In the genomic region with DNA sequence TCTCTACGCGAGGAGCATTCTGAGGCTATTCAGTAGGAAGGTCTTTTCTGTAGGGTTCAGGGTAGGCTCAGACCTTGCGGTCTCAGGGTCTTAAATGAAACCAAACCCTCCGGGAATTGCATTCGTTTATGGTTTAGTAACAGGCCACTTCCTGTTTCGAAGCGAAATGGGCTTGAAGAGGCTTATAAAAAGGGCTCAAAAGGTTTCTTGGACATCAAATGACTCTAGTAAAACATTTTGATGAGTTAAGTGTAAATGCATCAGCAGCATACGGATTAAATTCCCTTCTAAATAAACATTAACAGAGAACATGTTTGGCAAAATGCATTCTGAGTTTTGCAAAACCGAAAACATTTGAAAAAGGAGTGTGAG, we compare ENCODE assay signal across 15 mouse cellular contexts.
DNase-seq lines count a peak whose midpoint lies in the region; ATAC-seq and TF ChIP-seq lines count a peak whose summit lies in the region.
"Had no signal": no experiment of that assay in that cellular context is flagged by ENCODE, and none has a peak within 500 bp of the region (broad histone marks: within the 10 kb centered on the region; RNA-seq: fewer than 3 reads in every experiment).

No protein-coding gene starts in this region.

- H3K9ac ChIP-seq in lung, embryonic 15.5 days, result no peak overlapping the region
- no peak overlapping the region for H3K9ac ChIP-seq in lung, postnatal 0 days (replicated peaks; ENCODE audit: low read depth)
- no peak overlapping the region for H3K9ac ChIP-seq in limb, embryonic 14.5 days (ENCODE audit: low read depth, low read length, severe bottlenecking)
- H3K9ac ChIP-seq: heart, embryonic 13.5 days; hindbrain, embryonic 15.5 days; liver, postnatal 0 days had no signal

- no peak for ATAC-seq in lung, embryonic 15.5 days (ENCODE audit: borderline replicate concordance, extremely low read depth, low FRiP score, low TSS enrichment)
- no peak for ATAC-seq in lung, postnatal 0 days
- ATAC-seq in limb, embryonic 14.5 days (ENCODE audit: low FRiP score, low read depth), result peak; percentile 46; the same call in 1 of the 2 replicates
- ATAC-seq: forebrain, embryonic 14.5 days; liver, postnatal 0 days had no signal

- no peak for TF ChIP-seq POLR2A in limb, embryonic 14.5 days (IDR thresholded peaks at IDR 0.05; ENCODE audit: borderline replicate concordance, extremely low read depth, insufficient read depth, insufficient read length)

- H3K27me3 ChIP-seq in lung, embryonic 15.5 days, result no peaks in the 10 kb centered on the region
- H3K27me3 ChIP-seq in lung, postnatal 0 days (replicated peaks; ENCODE audit: insufficient read depth, low read length), result no peaks in the 10 kb centered on the region
- H3K27me3 ChIP-seq in limb, embryonic 14.5 days (ENCODE audit: control insufficient read depth, insufficient read depth, low read length), result no peaks in the 10 kb centered on the region
- H3K27me3 ChIP-seq: heart, embryonic 13.5 days; hindbrain, embryonic 15.5 days had no signal

- H3K9me3 ChIP-seq in lung, embryonic 15.5 days, result no peaks in the 10 kb centered on the region
- H3K9me3 ChIP-seq in lung, postnatal 0 days (ENCODE audit: low read length), result no peaks in the 10 kb centered on the region
- no peaks in the 10 kb centered on the region for H3K9me3 ChIP-seq in limb, embryonic 14.5 days (ENCODE audit: control insufficient read depth, low read length)
- H3K9me3 ChIP-seq: heart, embryonic 13.5 days; hindbrain, embryonic 15.5 days; midbrain, embryonic 10.5 days had no signal

- peaks cover 13% of the 10 kb centered on the region for H3K4me1 ChIP-seq in lung, embryonic 15.5 days
- no peaks in the 10 kb centered on the region for H3K4me1 ChIP-seq in lung, postnatal 0 days (ENCODE audit: insufficient read depth, low read depth, low read length)
- H3K4me1 ChIP-seq in limb, embryonic 14.5 days (ENCODE audit: control insufficient read depth, insufficient read depth, low read length), result peaks cover 18% of the 10 kb centered on the region
- H3K4me1 ChIP-seq: heart, embryonic 13.5 days; hindbrain, embryonic 15.5 days; midbrain, embryonic 10.5 days had no signal

- intact Hi-C loops in gastrocnemius, adult 2 months (cut with DNase I), result no loop called here

- TF ChIP-seq CTCF in gastrocnemius, adult 2 months (IDR thresholded peaks at IDR 0.05), result no peak
- no peak for TF ChIP-seq CTCF in lung, postnatal 0 days (IDR thresholded peaks at IDR 0.05)

- no peak overlapping the region for H3K4me2 ChIP-seq in lung, embryonic 15.5 days
- H3K4me2 ChIP-seq in lung, postnatal 0 days (replicated peaks; ENCODE audit: low read depth, low read length), result no peak overlapping the region
- peak overlapping the region; percentile 21 for H3K4me2 ChIP-seq in limb, embryonic 14.5 days (replicated peaks; ENCODE audit: low read depth, low read length, severe bottlenecking)
- H3K4me2 ChIP-seq: heart, embryonic 13.5 days; hindbrain, embryonic 15.5 days had no signal

- WGBS in lung, embryonic 15.5 days, result 42% methylated on average over 9 of the region's 9 CpGs
- WGBS in lung, postnatal 0 days, result 46% methylated on average over 9 of the region's 9 CpGs
- WGBS in limb, embryonic 14.5 days, result 21% methylated on average over 9 of the region's 9 CpGs

- DNase-seq in gastrocnemius, adult 2 months, result no peak
- no peak for DNase-seq in gastrocnemius, postnatal 10 days
- no peak for DNase-seq in lung, postnatal 0 days (ENCODE audit: low spot score)
- DNase-seq in limb, embryonic 14.5 days (ENCODE audit: low spot score), result peak; percentile 50
- no peak for DNase-seq in ovary, adult 18-20 months (ENCODE audit: low spot score)
- DNase-seq in layer of hippocampus, postnatal 25 days (ENCODE audit: extremely low spot score in 1 of 2, low spot score in 1 of 2), result no peak
- no peak for DNase-seq in thymus, postnatal 25 days
- DNase-seq: adrenal gland, postnatal 14 days; gastrocnemius, postnatal 25 days; liver, postnatal 0 days had no signal

- peak overlapping the region; percentile 63 for H3K27ac ChIP-seq in gastrocnemius, adult 2 months
- peak overlapping the region; percentile 76 for H3K27ac ChIP-seq in lung, embryonic 15.5 days
- H3K27ac ChIP-seq in lung, postnatal 0 days (ENCODE audit: low read length), result no peak overlapping the region
- peak overlapping the region; percentile 48; the same call in 1 of the 2 replicates for H3K27ac ChIP-seq in limb, embryonic 14.5 days (replicated peaks; ENCODE audit: low read depth, low read length)
- H3K27ac ChIP-seq: heart, embryonic 13.5 days; hindbrain, embryonic 15.5 days; midbrain, embryonic 10.5 days had no signal

- no peaks in the 10 kb centered on the region for H3K36me3 ChIP-seq in lung, embryonic 15.5 days
- no peaks in the 10 kb centered on the region for H3K36me3 ChIP-seq in lung, postnatal 0 days (ENCODE audit: insufficient read depth, low read length)
- H3K36me3 ChIP-seq in limb, embryonic 14.5 days (ENCODE audit: control insufficient read depth, insufficient read depth, low read length), result no peaks in the 10 kb centered on the region
- H3K36me3 ChIP-seq: heart, embryonic 13.5 days; hindbrain, embryonic 15.5 days; midbrain, embryonic 10.5 days had no signal

- no peak for TF ChIP-seq EP300 in lung, postnatal 0 days (IDR thresholded peaks at IDR 0.05)

- H3K4me3 ChIP-seq in gastrocnemius, adult 2 months, result no peak overlapping the region
- H3K4me3 ChIP-seq in lung, embryonic 15.5 days, result no peak overlapping the region
- no peak overlapping the region for H3K4me3 ChIP-seq in lung, postnatal 0 days (ENCODE audit: low read depth, low read length)
- no peak overlapping the region for H3K4me3 ChIP-seq in limb, embryonic 14.5 days (replicated peaks; ENCODE audit: low read length)
- H3K4me3 ChIP-seq: heart, embryonic 13.5 days; hindbrain, embryonic 15.5 days; midbrain, embryonic 10.5 days had no signal
